Mouse (Mus musculus): ENCODE measurements around the gene Pdlim3.

The Pdlim3 gene

GRCm38 (mm10) chr8:45903659-45904058, 18.4 kb downstream of the Pdlim3 start:
- no peak for DNase-seq (ENCODE audit: extremely low read depth, low read depth, low spot score)

- no peak for DNase-seq (ENCODE audit: extremely low read depth, low read depth, low spot score)
Observed at GRCm38 (mm10) chr8:45905591-45906250, 20.5 kb downstream of the Pdlim3 start.

- no peak for DNase-seq (ENCODE audit: extremely low read depth, low read depth, low spot score)
Observed at GRCm38 (mm10) chr8:45906251-45906619, 21.0 kb downstream of the Pdlim3 start.

GRCm38 (mm10) chr8:45913707-45914106, 28.4 kb downstream of the Pdlim3 start:
- DNase-seq (ENCODE audit: extremely low read depth, low read depth, low spot score): no peak

- DNase-seq (ENCODE audit: extremely low read depth, low read depth, low spot score): no peak
Observed at GRCm38 (mm10) chr8:45916496-45916895, 31.2 kb downstream of the Pdlim3 start.

GRCm38 (mm10) chr8:45917040-45917679, 31.9 kb downstream of the Pdlim3 start:
- no peak for DNase-seq (ENCODE audit: extremely low read depth, low read depth, low spot score)

- DNase-seq (ENCODE audit: extremely low read depth, low read depth, low spot score): no peak
Observed at GRCm38 (mm10) chr8:45918891-45919290, 33.6 kb downstream of the Pdlim3 start.

- DNase-seq (ENCODE audit: extremely low read depth, low read depth, low spot score): no peak
Observed at GRCm38 (mm10) chr8:45920392-45920791, 35.1 kb downstream of the Pdlim3 start.

- DNase-seq (ENCODE audit: extremely low read depth, low read depth, low spot score): no peak
Observed at GRCm38 (mm10) chr8:45922116-45922515, 36.9 kb downstream of the Pdlim3 start.

GRCm38 (mm10) chr8:45934582-45935014, 49.3 kb downstream of the Pdlim3 start, which contains the start of gene Ccdc110:
TSS of gene Ccdc110 (plus strand) at chr8:45934619.
- peak; percentile 18 for DNase-seq (ENCODE audit: extremely low read depth, low read depth, low spot score)

- DNase-seq (ENCODE audit: extremely low read depth, low read depth, low spot score): no peak
Observed at GRCm38 (mm10) chr8:45936986-45937385, 51.7 kb downstream of the Pdlim3 start.

- no peak for DNase-seq (ENCODE audit: extremely low read depth, low read depth, low spot score)
Observed at GRCm38 (mm10) chr8:45946283-45946682, 61.0 kb downstream of the Pdlim3 start.

GRCm38 (mm10) chr8:45950622-45951021, 65.4 kb downstream of the Pdlim3 start:
- DNase-seq (ENCODE audit: extremely low read depth, low read depth, low spot score): no peak

Data from fat pad, adult 2 months (tissue).